Mouse (Mus musculus) G1E (cell line): ENCODE results near the gene Gnai1.

Experiments
- CTCF ChIP-seq: IDR thresholded peaks from 2 replicates; pipeline ENCODE4 v1.5.1; 2012; ENCODE audit warnings: low read depth, low read length, inconsistent platforms, mixed read lengths
- GATA1 ChIP-seq: IDR thresholded peaks from 2 replicates; pipeline ENCODE4 v1.6.1; 2012; ENCODE audit warnings: borderline replicate concordance, low read length, inconsistent platforms, mixed read lengths

- TF ChIP-seq CTCF (no peak), GATA1 (no peak)
These were observed 67.4 kb downstream of the Gnai1 start for GRCm38 (mm10) chr5:18292744-18293143.
